Mouse (Mus musculus): Measurements from ENCODE around the gene Gnb1.

DNA sequence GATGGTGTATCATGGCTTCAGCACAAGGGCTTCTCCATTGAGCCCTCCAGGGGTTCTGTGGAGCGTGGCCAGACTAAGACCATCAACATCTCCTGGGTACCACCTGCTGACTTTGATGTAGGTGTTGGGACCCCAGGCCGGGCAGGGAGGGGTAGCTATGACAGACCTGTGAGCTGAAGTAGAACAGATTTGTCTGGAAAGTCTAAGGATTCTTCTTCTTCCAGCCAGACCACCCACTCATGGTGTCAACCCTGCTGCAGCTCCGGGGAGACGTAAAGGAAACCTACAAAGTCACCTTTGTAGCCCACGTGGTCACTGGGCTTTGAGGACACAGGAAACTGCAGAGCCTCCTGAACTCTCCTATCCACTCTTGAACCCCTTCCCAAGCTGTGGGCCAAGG is 25.1 kb upstream of the Gnb1 start:
- no peak for TF ChIP-seq CTCF (IDR thresholded peaks at IDR 0.05)
- TF ChIP-seq EP300 (IDR thresholded peaks at IDR 0.05) = no peak

All from lung, postnatal 0 days (tissue).